ENCODE assay signal across 14 mouse cellular contexts in genomic region chr1:93756154-93756553, GRCm38 (mm10). TPM values are rescaled to one million over a fixed set of nuclear protein-coding genes. Genes with fewer than 3 reads are reported as not detected.
DNase-seq lines count a peak whose midpoint lies in the region; ATAC-seq and TF ChIP-seq lines count a peak whose summit lies in the region.
"Had no signal": no experiment of that assay in that cellular context is flagged by ENCODE, and none has a peak within 500 bp of the region (broad histone marks: within the 10 kb centered on the region; RNA-seq: fewer than 3 reads in every experiment).

No protein-coding gene starts in this region.

- no peak overlapping the region for H3K27ac ChIP-seq in hindbrain, embryonic 10.5 days
- no peak overlapping the region for H3K27ac ChIP-seq in hindbrain, embryonic 11.5 days (ENCODE audit: low read depth, low read length)
- H3K27ac ChIP-seq in cortical plate, adult 2 months (ENCODE audit: insufficient read depth, low read length): no peak overlapping the region
- H3K27ac ChIP-seq in forebrain, postnatal 0 days (ENCODE audit: low read depth, low read length): no peak overlapping the region
- no peak overlapping the region for H3K27ac ChIP-seq in layer of hippocampus, adult 2 months

- no peak for TF ChIP-seq POLR2A in cortical plate, adult 2 months (IDR thresholded peaks at IDR 0.05; ENCODE audit: extremely low read depth, insufficient read depth, low read length)

- no peak for TF ChIP-seq CTCF in cortical plate, adult 2 months (IDR thresholded peaks at IDR 0.05; ENCODE audit: extremely low read depth, insufficient read depth, low read length)
- TF ChIP-seq CTCF in forebrain, postnatal 0 days (IDR thresholded peaks at IDR 0.05; ENCODE audit: low read depth): no peak
- no peak for TF ChIP-seq CTCF in layer of hippocampus, adult 2 months (conservative IDR thresholded peaks at IDR 0.05)

- ATAC-seq in hindbrain, embryonic 11.5 days (ENCODE audit: low FRiP score): no peak
- no peak for ATAC-seq in forebrain, postnatal 0 days
- ATAC-seq in megakaryocyte-erythroid progenitor cell, adult 5-6 weeks (replicated peaks; ENCODE audit: low FRiP score, low TSS enrichment, poor library complexity, severe bottlenecking): peak; percentile 37
- ATAC-seq: activated CD4-positive, CD25-positive, alpha-beta regulatory T cell, adult 4 months had no signal

- DNase-seq in hindbrain, embryonic 10.5 days (ENCODE audit: low spot score): no peak
- no peak for DNase-seq in hindbrain, embryonic 11.5 days (ENCODE audit: low spot score)
- no peak for DNase-seq in forebrain, postnatal 0 days
- no peak for DNase-seq in layer of hippocampus, adult 2 months (ENCODE audit: low spot score in 2 of 2)
- no peak for DNase-seq in embryo, embryonic 10 days (ENCODE audit: low spot score)
- DNase-seq in frontal cortex, adult 2 months (ENCODE audit: extremely low spot score in 1 of 2, low spot score in 1 of 2): no peak
- DNase-seq: cerebellum, adult 2 months; gastrocnemius, adult 2 months; kidney, postnatal 4 days; lung, postnatal 4 days; right cerebral cortex, adult 18-20 months had no signal

- H3K27me3 ChIP-seq in hindbrain, embryonic 10.5 days (ENCODE audit: insufficient read depth, poor library complexity, severe bottlenecking): no peaks in the 10 kb centered on the region
- no peaks in the 10 kb centered on the region for H3K27me3 ChIP-seq in hindbrain, embryonic 11.5 days (ENCODE audit: control insufficient read depth, insufficient read depth, low read length)
- H3K27me3 ChIP-seq in forebrain, postnatal 0 days (ENCODE audit: insufficient read depth, low read length): no peaks in the 10 kb centered on the region

- H3K36me3 ChIP-seq in hindbrain, embryonic 10.5 days: no peaks in the 10 kb centered on the region
- no peaks in the 10 kb centered on the region for H3K36me3 ChIP-seq in hindbrain, embryonic 11.5 days (ENCODE audit: control insufficient read depth, insufficient read depth, low read length)
- no peaks in the 10 kb centered on the region for H3K36me3 ChIP-seq in forebrain, postnatal 0 days (ENCODE audit: insufficient read depth)

- peak overlapping the region; percentile 97; the same call in 1 of the 2 replicates for H3K4me3 ChIP-seq in hindbrain, embryonic 10.5 days
- H3K4me3 ChIP-seq in hindbrain, embryonic 11.5 days (ENCODE audit: low read depth, low read length): no peak overlapping the region
- H3K4me3 ChIP-seq in cortical plate, adult 2 months (ENCODE audit: insufficient read depth, low read length): 0 out of 2 replicates have a peak overlapping the region, but pooled peaks have one; percentile 95
- 0 out of 2 replicates have a peak overlapping the region, but pooled peaks have one; percentile 97 for H3K4me3 ChIP-seq in forebrain, postnatal 0 days (ENCODE audit: low read depth, low read length)
- H3K4me3 ChIP-seq in layer of hippocampus, adult 2 months: no peak overlapping the region

- H3K9me3 ChIP-seq in hindbrain, embryonic 10.5 days: no peaks in the 10 kb centered on the region
- no peaks in the 10 kb centered on the region for H3K9me3 ChIP-seq in hindbrain, embryonic 11.5 days (ENCODE audit: control insufficient read depth, low read length)
- no peaks in the 10 kb centered on the region for H3K9me3 ChIP-seq in forebrain, postnatal 0 days (ENCODE audit: low read length)

- H3K4me1 ChIP-seq in hindbrain, embryonic 10.5 days (replicated peaks): peaks cover 23% of the 10 kb centered on the region
- no peaks in the 10 kb centered on the region; the same call in 1 of the 2 replicates for H3K4me1 ChIP-seq in hindbrain, embryonic 11.5 days (replicated peaks; ENCODE audit: control insufficient read depth, insufficient read depth, low read length)
- H3K4me1 ChIP-seq in cortical plate, adult 2 months (ENCODE audit: control insufficient read depth, insufficient read depth, low read length): peaks cover 2% of the 10 kb centered on the region
- H3K4me1 ChIP-seq in forebrain, postnatal 0 days (ENCODE audit: insufficient read depth): 0 out of 2 replicates have a peak, but pooled peaks cover 9% of the 10 kb centered on the region

- H3K4me2 ChIP-seq in hindbrain, embryonic 11.5 days (replicated peaks; ENCODE audit: low read depth, low read length): no peak overlapping the region
- 0 out of 2 replicates have a peak overlapping the region, but pooled peaks have one; percentile 85 for H3K4me2 ChIP-seq in forebrain, postnatal 0 days (ENCODE audit: low read depth)

- no peak overlapping the region for H3K9ac ChIP-seq in hindbrain, embryonic 11.5 days (ENCODE audit: low read depth, low read length)
- H3K9ac ChIP-seq in forebrain, postnatal 0 days: no peak overlapping the region

RNA-seq across cellular contexts. Expression of gene Thap4, which starts 1.5 kb away (rescaled TPM):
- polyA plus RNA-seq in hindbrain, embryonic 10.5 days (2016; fragmentation: Nextera tagmentation; extraction: Ambion mirVana): 40.7 and 48.8 TPM in 2 replicates
- polyA plus RNA-seq in hindbrain, embryonic 11.5 days (2014; fragmentation: Nextera tagmentation; extraction: Ambion mirVana): 34.3 and 43.0 TPM in 2 replicates
- 34.2 and 37.1 TPM in 2 replicates for polyA plus RNA-seq in cortical plate, adult 2 months (2012; rRNA removed)
- 53.2 and 71.3 TPM in 2 replicates for total RNA-seq in forebrain, postnatal 0 days (2014; rRNA removed)
- 51.2 and 53.2 TPM in 2 replicates for polyA plus RNA-seq in forebrain, postnatal 0 days (2015; fragmentation: Nextera tagmentation; extraction: Ambion mirVana)
- total RNA-seq in megakaryocyte-erythroid progenitor cell, adult 5-6 weeks (2014; fragmentation: Nextera tagmentation): 23.6 and 35.0 TPM in 2 replicates
- 16.5 and 30.0 TPM in 2 replicates for total RNA-seq in megakaryocyte-erythroid progenitor cell, adult 5-6 weeks (2017)
- 10 to 100 TPM; 35.2 to 35.4 TPM for total RNA-seq in layer of hippocampus, adult 2 months (2021)
- polyA plus RNA-seq in frontal cortex, adult 2 months (2012; rRNA removed): 34.8 and 38.4 TPM in 2 replicates

RNA-seq across cellular contexts. Expression of gene Atg4b, which starts 4.9 kb away (rescaled TPM):
- 83.7 and 103 TPM in 2 replicates for polyA plus RNA-seq in hindbrain, embryonic 10.5 days (2016; fragmentation: Nextera tagmentation; extraction: Ambion mirVana)
- 89.7 and 101 TPM in 2 replicates for polyA plus RNA-seq in hindbrain, embryonic 11.5 days (2014; fragmentation: Nextera tagmentation; extraction: Ambion mirVana)
- polyA plus RNA-seq in cortical plate, adult 2 months (2012; rRNA removed): 50.6 and 50.7 TPM in 2 replicates
- 46.0 and 50.6 TPM in 2 replicates for total RNA-seq in forebrain, postnatal 0 days (2014; rRNA removed)
- polyA plus RNA-seq in forebrain, postnatal 0 days (2015; fragmentation: Nextera tagmentation; extraction: Ambion mirVana): 72.6 and 72.7 TPM in 2 replicates
- 57.9 and 79.1 TPM in 2 replicates for total RNA-seq in megakaryocyte-erythroid progenitor cell, adult 5-6 weeks (2014; fragmentation: Nextera tagmentation)
- total RNA-seq in megakaryocyte-erythroid progenitor cell, adult 5-6 weeks (2017): 55.6 and 116 TPM in 2 replicates
- 10 to 100 TPM; 81.6 to 85.2 TPM for total RNA-seq in layer of hippocampus, adult 2 months (2021)
- 49.9 and 50.6 TPM in 2 replicates for polyA plus RNA-seq in frontal cortex, adult 2 months (2012; rRNA removed)

RNA-seq across cellular contexts. Expression of gene Dtymk, which starts 45.6 kb away (rescaled TPM):
- polyA plus RNA-seq in hindbrain, embryonic 10.5 days (2016; fragmentation: Nextera tagmentation; extraction: Ambion mirVana): 228 and 263 TPM in 2 replicates
- polyA plus RNA-seq in hindbrain, embryonic 11.5 days (2014; fragmentation: Nextera tagmentation; extraction: Ambion mirVana): 221 and 230 TPM in 2 replicates
- 82.7 and 85.3 TPM in 2 replicates for polyA plus RNA-seq in cortical plate, adult 2 months (2012; rRNA removed)
- total RNA-seq in forebrain, postnatal 0 days (2014; rRNA removed): 90.9 and 97.1 TPM in 2 replicates
- polyA plus RNA-seq in forebrain, postnatal 0 days (2015; fragmentation: Nextera tagmentation; extraction: Ambion mirVana): 123 and 138 TPM in 2 replicates
- 264 and 315 TPM in 2 replicates for total RNA-seq in megakaryocyte-erythroid progenitor cell, adult 5-6 weeks (2014; fragmentation: Nextera tagmentation)
- 217 and 254 TPM in 2 replicates for total RNA-seq in megakaryocyte-erythroid progenitor cell, adult 5-6 weeks (2017)
- total RNA-seq in layer of hippocampus, adult 2 months (2021): 10 to 100 TPM; 52.6 to 58.0 TPM
- polyA plus RNA-seq in frontal cortex, adult 2 months (2012; rRNA removed): 95.9 and 97.4 TPM in 2 replicates

RNA-seq across cellular contexts. Expression of gene Ing5, which starts 47.6 kb away (rescaled TPM):
- 17.4 and 24.4 TPM in 2 replicates for polyA plus RNA-seq in hindbrain, embryonic 10.5 days (2016; fragmentation: Nextera tagmentation; extraction: Ambion mirVana)
- polyA plus RNA-seq in hindbrain, embryonic 11.5 days (2014; fragmentation: Nextera tagmentation; extraction: Ambion mirVana): 14.7 and 15.0 TPM in 2 replicates
- 8.6 and 8.9 TPM in 2 replicates for polyA plus RNA-seq in cortical plate, adult 2 months (2012; rRNA removed)
- 9.3 and 12.9 TPM in 2 replicates for total RNA-seq in forebrain, postnatal 0 days (2014; rRNA removed)
- polyA plus RNA-seq in forebrain, postnatal 0 days (2015; fragmentation: Nextera tagmentation; extraction: Ambion mirVana): 4.4 and 5.4 TPM in 2 replicates
- 17.9 and 18.0 TPM in 2 replicates for total RNA-seq in megakaryocyte-erythroid progenitor cell, adult 5-6 weeks (2014; fragmentation: Nextera tagmentation)
- total RNA-seq in megakaryocyte-erythroid progenitor cell, adult 5-6 weeks (2017): 44.7 and 53.8 TPM in 2 replicates
- total RNA-seq in layer of hippocampus, adult 2 months (2021): 10 to 100 TPM; 12.6 to 14.2 TPM
- 8.1 and 8.4 TPM in 2 replicates for polyA plus RNA-seq in frontal cortex, adult 2 months (2012; rRNA removed)

Comparison
In these comparisons a context has a peak if more than half of its experiments do, and no peak if none do; other contexts are left out.
1. H3K4me3 ChIP-seq: peak in hindbrain, embryonic 10.5 days (single experiment), cortical plate, adult 2 months (single experiment) and forebrain, postnatal 0 days (single experiment); none in hindbrain, embryonic 11.5 days (single experiment) and layer of hippocampus, adult 2 months (single experiment).